Comparison of ENCODE assay signal across 7 mouse cellular contexts in genomic region chr1:30873541-30874260, GRCm38 (mm10). TPM values are rescaled to one million over a fixed set of nuclear protein-coding genes. Genes with fewer than 3 reads are reported as not detected.
DNase-seq lines count a peak whose midpoint lies in the region; ATAC-seq lines count a peak whose summit lies in the region.

Gene Phf3 (minus strand): TSS chr1:30873921.

- peak within 1 kb of the TSS; percentile 97 for H3K27ac ChIP-seq in embryonic facial prominence, embryonic 11.5 days (replicated peaks; ENCODE audit: low read depth, low read length)
- H3K27ac ChIP-seq in limb, embryonic 11.5 days (replicated peaks; ENCODE audit: low read depth, low read length): peak within 1 kb of the TSS; percentile 96
- H3K27ac ChIP-seq in midbrain, embryonic 14.5 days (replicated peaks; ENCODE audit: low read depth, low read length): peak within 1 kb of the TSS; percentile 99

- ATAC-seq in embryonic facial prominence, embryonic 11.5 days (replicated peaks; ENCODE audit: insufficient number of reproducible peaks, low FRiP score, low TSS enrichment, low read depth): peak; percentile 92
- ATAC-seq in limb, embryonic 11.5 days (ENCODE audit: insufficient number of reproducible peaks, low FRiP score, low TSS enrichment, low read depth): peak; percentile 94
- peak; percentile 94 for ATAC-seq in midbrain, embryonic 14.5 days (ENCODE audit: low FRiP score, low TSS enrichment)

- peak; percentile 95 for DNase-seq in adrenal gland, postnatal 14 days
- peak; percentile 92 for DNase-seq in embryonic facial prominence, embryonic 11.5 days (ENCODE audit: low spot score)
- DNase-seq in heart, adult 11 months: peak; percentile 99
- DNase-seq in kidney, adult 18-20 months: peak; percentile 93
- peak; percentile 86 for DNase-seq in limb, embryonic 11.5 days (ENCODE audit: low spot score)
- peak; percentile 97 for DNase-seq in midbrain, embryonic 14.5 days
- peak; percentile 79 to 85 for DNase-seq in spleen, adult 18-20 months

- peak within 1 kb of the TSS; percentile 54 for H3K4me2 ChIP-seq in embryonic facial prominence, embryonic 11.5 days (ENCODE audit: low read depth, low read length)
- H3K4me2 ChIP-seq in limb, embryonic 11.5 days (ENCODE audit: low read depth, severe bottlenecking): peak within 1 kb of the TSS; percentile 48
- peak within 1 kb of the TSS; percentile 62 for H3K4me2 ChIP-seq in midbrain, embryonic 14.5 days (ENCODE audit: low read length)

- H3K4me1 ChIP-seq in embryonic facial prominence, embryonic 11.5 days (ENCODE audit: control insufficient read depth, insufficient read depth, low read length): no peaks in the 10 kb centered on the region
- H3K4me1 ChIP-seq in limb, embryonic 11.5 days (ENCODE audit: control insufficient read depth, insufficient read depth, low read length): peaks cover 4% of the 10 kb centered on the region; the same call in 1 of the 2 replicates
- H3K4me1 ChIP-seq in midbrain, embryonic 14.5 days (ENCODE audit: control insufficient read depth, insufficient read depth, low read length): peaks cover 10% of the 10 kb centered on the region

- no peaks in the 10 kb centered on the region for H3K9me3 ChIP-seq in embryonic facial prominence, embryonic 11.5 days (replicated peaks; ENCODE audit: control insufficient read depth, low read length)
- H3K9me3 ChIP-seq in limb, embryonic 11.5 days (ENCODE audit: control insufficient read depth, low read length): no peaks in the 10 kb centered on the region
- no peaks in the 10 kb centered on the region for H3K9me3 ChIP-seq in midbrain, embryonic 14.5 days (ENCODE audit: control insufficient read depth, low read length)

- 1% methylated on average over 73 of the region's 85 CpGs for WGBS in embryonic facial prominence, embryonic 11.5 days
- WGBS in limb, embryonic 11.5 days: under 1% methylated on average over 67 of the region's 85 CpGs
- WGBS in midbrain, embryonic 14.5 days: under 1% methylated on average over 75 of the region's 85 CpGs

- peak within 1 kb of the TSS; percentile 86 for H3K4me3 ChIP-seq in embryonic facial prominence, embryonic 11.5 days (ENCODE audit: low read depth, low read length)
- H3K4me3 ChIP-seq in limb, embryonic 11.5 days (ENCODE audit: low read depth, low read length): peak within 1 kb of the TSS; percentile 73
- H3K4me3 ChIP-seq in midbrain, embryonic 14.5 days (replicated peaks; ENCODE audit: low read depth, low read length): peak within 1 kb of the TSS; percentile 83

- H3K36me3 ChIP-seq in embryonic facial prominence, embryonic 11.5 days (replicated peaks; ENCODE audit: control insufficient read depth, insufficient read depth, low read depth, low read length): no peaks in the 10 kb centered on the region
- H3K36me3 ChIP-seq in limb, embryonic 11.5 days (ENCODE audit: control insufficient read depth, insufficient read depth, low read length): no peaks in the 10 kb centered on the region
- H3K36me3 ChIP-seq in midbrain, embryonic 14.5 days (ENCODE audit: control insufficient read depth, insufficient read depth, low read length): no peaks in the 10 kb centered on the region

- H3K27me3 ChIP-seq in embryonic facial prominence, embryonic 11.5 days (ENCODE audit: control insufficient read depth, insufficient read depth, low read length): no peaks in the 10 kb centered on the region
- no peaks in the 10 kb centered on the region for H3K27me3 ChIP-seq in limb, embryonic 11.5 days (ENCODE audit: control insufficient read depth, insufficient read depth, low read length)
- H3K27me3 ChIP-seq in midbrain, embryonic 14.5 days (ENCODE audit: control insufficient read depth, insufficient read depth, low read length): no peaks in the 10 kb centered on the region

- H3K9ac ChIP-seq in embryonic facial prominence, embryonic 11.5 days (replicated peaks; ENCODE audit: low read length): peak within 1 kb of the TSS; percentile 93
- peak within 1 kb of the TSS; percentile 93 for H3K9ac ChIP-seq in limb, embryonic 11.5 days (ENCODE audit: low read length)
- H3K9ac ChIP-seq in midbrain, embryonic 14.5 days (replicated peaks; ENCODE audit: low read length): peak within 1 kb of the TSS; percentile 93

RNA-seq across cellular contexts. Expression of gene Phf3, which starts in this region (rescaled TPM):
- 85.4 and 89.3 TPM in 2 replicates for total RNA-seq in adrenal gland, postnatal 14 days (2021)
- polyA plus RNA-seq in embryonic facial prominence, embryonic 11.5 days (2014; fragmentation: Nextera tagmentation; extraction: Ambion mirVana): 44.9 and 47.0 TPM in 2 replicates
- 38.1 and 44.3 TPM in 2 replicates for polyA plus RNA-seq in limb, embryonic 11.5 days (2014; fragmentation: Nextera tagmentation; extraction: Ambion mirVana)
- polyA plus RNA-seq in midbrain, embryonic 14.5 days (2014; fragmentation: Nextera tagmentation; extraction: Ambion mirVana): 56.3 and 59.1 TPM in 2 replicates

Comparison
In these comparisons a context has a peak if more than half of its experiments do, and no peak if none do; other contexts are left out.
1. Peak in every context shown above with its lines: DNase-seq, ATAC-seq, H3K4me3 ChIP-seq and H3K27ac ChIP-seq.